Mouse (Mus musculus) adrenal gland, postnatal 10 days (tissue): ENCODE data around the gene Pla2g1b. TPM values are rescaled to one million over a fixed set of nuclear protein-coding genes. Genes with fewer than 3 reads are reported as not detected.

Source experiments
- DNase-seq: peaks from one replicate; pipeline ENCODE4 v3.0.0; 2021; ENCODE audit warnings: mixed read lengths
- long read RNA-seq, 2 experiments: library from polyadenylated mRNA; stranded (forward); transcript quantifications; one replicate each; pipeline ENCODE4 v2.0.0; 2021
- total RNA-seq, 2 experiments: library from RNA; stranded (reverse); gene quantifications; 2 replicates each; pipeline ENCODE4 v1.2.3; 2021

The Pla2g1b gene
- not detected for total RNA-seq
- long read RNA-seq, experiment 1, result 0 reads
- long read RNA-seq, experiment 2, result 0 reads

GRCm38 (mm10) chr5:115465642-115466420 is at the start of gene Pla2g1b:
Gene Pla2g1b, plus strand, starts transcription at chr5:115466262.
- DNase-seq, result no peak

DNA sequence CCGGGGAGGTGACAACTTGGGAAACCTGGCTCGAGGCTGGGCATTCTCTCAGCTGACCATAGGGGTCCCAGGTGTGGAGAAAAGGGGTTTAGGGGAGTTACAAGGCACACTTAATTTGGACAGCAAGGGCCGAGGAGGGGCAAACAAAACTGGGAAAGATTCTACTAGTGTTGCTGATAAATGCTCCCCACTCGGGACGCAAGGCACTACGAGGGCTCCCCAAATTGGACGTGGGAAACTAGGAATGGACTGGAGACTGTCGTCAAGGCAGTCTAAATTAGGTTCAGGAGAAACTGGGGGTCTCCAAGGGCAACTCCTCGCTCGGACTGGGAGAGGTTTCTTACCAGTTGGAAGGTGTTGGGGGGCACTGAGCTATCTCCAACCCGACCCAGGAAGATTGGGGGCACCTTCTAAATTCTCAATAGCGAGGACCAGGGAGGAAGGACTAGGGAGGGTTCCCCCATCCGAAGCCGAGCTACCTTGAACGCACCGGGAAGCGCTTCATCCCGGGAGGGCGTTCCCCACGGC is 37.2 kb upstream of the Pla2g1b start:
- DNase-seq, result no peak

- peak; percentile 46 for DNase-seq
These were observed 36.5 kb upstream of the Pla2g1b start, which contains the start of gene Msi1 for GRCm38 (mm10) chr5:115429359-115430186. Gene Msi1, plus strand, starts transcription at chr5:115429599.

DNA sequence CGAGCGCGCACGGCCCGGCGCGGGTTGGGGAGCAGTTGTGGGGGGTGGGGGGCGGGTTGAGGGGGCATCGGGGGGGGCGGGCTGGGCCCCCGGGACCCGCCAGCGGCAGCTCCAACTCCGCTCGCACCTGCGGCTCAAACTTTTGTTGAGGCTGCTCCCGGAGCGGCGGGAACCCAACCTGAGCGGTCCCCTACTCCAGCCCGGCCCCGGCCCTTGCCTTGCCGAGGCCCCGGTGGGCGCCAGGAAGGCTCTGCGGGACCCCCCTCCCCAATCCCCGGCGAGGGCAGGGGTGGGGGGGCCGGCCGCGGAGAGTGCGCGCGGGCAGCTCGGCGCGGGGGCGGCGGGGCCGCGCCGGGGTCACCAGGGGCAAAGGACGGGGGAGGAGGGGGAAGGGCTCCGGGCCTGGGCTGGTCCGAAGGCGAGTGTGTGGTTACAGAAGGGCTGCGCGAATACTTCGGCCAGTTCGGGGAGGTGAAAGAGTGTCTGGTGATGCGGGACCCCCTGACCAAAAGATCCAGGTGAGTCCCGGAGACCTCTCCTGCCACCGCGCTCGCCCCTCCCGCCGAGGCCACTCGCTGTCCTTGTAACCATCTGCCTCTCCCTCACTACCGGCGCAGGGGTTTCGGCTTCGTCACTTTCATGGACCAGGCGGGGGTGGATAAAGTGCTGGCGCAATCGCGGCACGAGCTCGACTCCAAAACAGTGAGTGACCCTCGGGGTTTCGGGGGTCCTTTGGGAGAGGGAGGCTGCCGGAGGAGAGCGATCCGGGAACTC is 35.7 kb upstream of the Pla2g1b start:
- peak; percentile 41 for DNase-seq

- no peak for DNase-seq
These were observed 34.8 kb upstream of the Pla2g1b start for GRCm38 (mm10) chr5:115431061-115431897.

DNA sequence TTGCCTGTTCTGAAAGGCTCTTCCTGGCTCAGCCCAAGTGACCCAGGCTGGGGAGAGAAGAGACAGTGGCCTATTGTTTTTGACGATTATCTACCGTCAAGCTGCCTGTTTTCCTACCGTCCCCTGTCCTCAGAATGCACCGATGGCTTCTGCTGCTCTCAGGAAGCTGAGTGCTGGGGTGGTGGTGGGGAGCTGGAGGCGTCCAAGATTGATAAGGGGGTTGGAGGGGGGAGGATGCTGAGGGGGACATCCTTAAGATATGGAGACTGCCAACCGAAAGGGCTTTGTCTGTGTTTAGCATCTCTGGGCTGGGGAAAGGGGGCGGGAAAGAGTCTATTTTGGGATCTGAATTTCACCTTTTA is 34.2 kb upstream of the Pla2g1b start:
- DNase-seq, result no peak

GRCm38 (mm10) chr5:115432395-115432794 is 33.7 kb upstream of the Pla2g1b start:
- DNase-seq, result no peak

DNA sequence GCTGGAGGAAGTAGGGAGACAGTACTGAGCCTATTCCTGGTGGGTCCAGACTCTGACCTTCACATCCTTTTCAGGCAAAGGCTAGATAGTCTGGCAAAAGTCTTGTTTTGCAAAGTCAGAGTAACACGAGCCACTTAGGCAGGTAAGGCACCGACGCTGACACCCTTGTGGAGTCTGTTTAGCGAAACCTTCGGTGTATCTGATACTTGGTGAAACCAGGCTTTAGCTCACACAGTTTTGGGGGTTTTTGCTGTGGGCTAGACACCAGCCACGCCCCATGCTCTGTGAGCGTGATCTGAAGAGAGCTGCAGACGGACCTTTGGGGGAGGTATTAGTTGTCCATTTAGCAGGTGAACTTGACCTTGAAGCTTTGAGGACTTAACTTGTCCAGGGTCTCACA is 32.9 kb upstream of the Pla2g1b start:
- no peak for DNase-seq

DNA sequence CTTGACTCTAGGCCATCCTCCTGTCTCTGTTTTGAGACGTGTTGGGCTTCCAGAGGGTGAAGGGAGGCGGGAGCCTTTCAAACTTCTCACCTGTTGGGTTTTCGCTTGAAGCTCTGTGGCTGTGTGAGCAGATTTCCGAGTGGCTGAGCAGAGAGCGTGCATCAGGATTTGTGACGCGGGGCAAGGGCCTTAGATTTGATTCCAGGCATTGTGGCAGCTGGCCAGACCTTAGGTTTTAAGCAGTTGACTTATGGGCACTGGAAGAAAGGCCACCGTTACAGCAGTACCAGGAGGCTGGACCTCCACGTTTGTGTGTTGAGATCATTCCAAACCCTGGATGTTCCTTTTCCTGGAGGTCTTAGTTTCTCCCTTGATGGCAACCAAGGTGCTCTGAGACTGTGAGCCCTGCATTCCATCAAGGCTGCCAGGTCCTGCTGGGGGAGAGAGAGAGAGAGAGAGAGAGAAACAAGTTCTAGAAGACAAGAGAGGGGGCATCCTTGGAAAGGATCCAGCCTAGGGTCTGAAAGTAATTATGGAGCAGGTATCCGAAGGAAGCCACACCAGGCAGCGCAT is 31.7 kb upstream of the Pla2g1b start:
- DNase-seq, result no peak

GRCm38 (mm10) chr5:115434853-115435754 is 31.0 kb upstream of the Pla2g1b start:
- DNase-seq, result no peak

DNA sequence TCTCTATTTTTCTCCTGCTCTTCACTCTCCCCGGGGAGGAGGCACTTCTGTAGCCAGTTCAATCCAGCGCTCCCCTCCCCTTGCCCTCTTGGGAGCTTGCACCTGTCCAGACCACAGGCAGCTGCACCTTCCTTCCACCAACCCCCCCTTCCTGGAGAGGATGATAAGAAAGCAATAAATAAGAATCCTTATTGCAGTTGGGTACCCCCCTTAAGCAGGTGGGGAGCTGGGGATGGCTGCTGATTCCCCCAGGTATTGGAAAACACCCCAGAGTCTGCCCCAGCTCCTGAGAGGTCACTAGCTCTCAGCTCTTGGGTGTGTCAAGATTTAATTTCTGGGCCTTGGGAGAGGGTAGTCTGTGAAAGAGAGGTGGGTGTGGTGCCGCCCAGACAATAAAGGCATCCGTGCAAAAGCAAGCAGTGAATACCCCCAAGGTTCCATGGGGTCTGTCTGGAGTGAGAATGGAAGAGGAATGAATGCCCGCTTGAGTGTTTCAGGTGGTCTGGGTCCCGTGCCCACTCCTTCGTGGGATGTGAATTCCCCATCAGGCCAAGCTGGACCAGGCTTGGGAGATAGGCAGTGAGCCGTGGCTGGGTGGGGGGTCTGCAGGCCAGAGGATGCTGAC is 30.2 kb upstream of the Pla2g1b start:
- no peak for DNase-seq

GRCm38 (mm10) chr5:115436421-115437124 is 29.5 kb upstream of the Pla2g1b start:
- DNase-seq, result peak; percentile 81

GRCm38 (mm10) chr5:115437242-115437944 is 28.7 kb upstream of the Pla2g1b start:
- DNase-seq, result no peak

DNA sequence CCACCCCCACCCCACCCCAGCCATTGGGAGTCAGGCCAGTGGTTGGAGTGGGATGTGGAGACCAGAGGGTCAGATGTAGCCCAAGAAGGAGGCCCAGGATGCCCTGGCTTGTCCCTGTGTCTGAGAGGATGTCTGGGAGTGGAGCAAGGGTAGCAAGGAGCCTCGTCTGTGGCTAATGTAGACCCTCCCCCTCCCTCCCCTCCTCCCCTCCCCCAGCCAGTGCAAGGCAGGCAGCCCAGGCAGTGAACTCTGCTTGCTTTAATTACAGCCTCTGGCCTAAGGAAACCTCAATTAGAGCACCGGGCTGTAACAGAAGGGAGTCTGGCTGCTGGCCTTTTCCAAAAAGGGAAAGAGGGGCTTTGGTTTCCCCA is 28.1 kb upstream of the Pla2g1b start:
- DNase-seq, result no peak

GRCm38 (mm10) chr5:115438667-115439066 is 27.4 kb upstream of the Pla2g1b start:
- no peak for DNase-seq

- DNase-seq, result peak; percentile 86
These were observed 24.7 kb upstream of the Pla2g1b start for GRCm38 (mm10) chr5:115441205-115441849.

GRCm38 (mm10) chr5:115442663-115443062 is 23.4 kb upstream of the Pla2g1b start:
- DNase-seq, result peak; percentile 34

DNA sequence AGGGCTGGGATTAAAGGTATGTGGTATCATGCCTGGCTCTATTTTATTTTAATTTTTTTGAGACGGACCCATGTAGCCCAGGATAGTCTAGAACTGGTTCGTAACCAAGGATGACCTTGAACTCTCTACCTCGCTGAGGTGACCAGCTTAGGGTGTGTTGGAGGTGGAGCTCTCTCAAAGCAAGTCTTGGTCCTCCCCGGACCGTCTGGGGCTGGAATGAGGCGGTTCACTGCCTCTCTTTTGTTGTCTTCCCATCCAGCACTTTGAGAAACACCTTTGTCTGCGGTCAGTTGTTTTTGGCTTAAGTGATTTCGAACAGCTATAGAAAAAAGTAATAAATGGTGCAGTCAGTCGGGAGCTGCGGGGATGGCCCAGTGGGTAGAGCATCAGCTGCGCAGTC is 21.9 kb upstream of the Pla2g1b start:
- DNase-seq, result no peak
